Mouse (Mus musculus): ENCODE data around the gene Fank1. TPM values are rescaled to one million over a fixed set of nuclear protein-coding genes. Genes with fewer than 3 reads are reported as not detected.

Gene Fank1
- polyA plus RNA-seq (2014; fragmentation: Nextera tagmentation; extraction: Ambion mirVana): not detected in 2 replicates

DNA sequence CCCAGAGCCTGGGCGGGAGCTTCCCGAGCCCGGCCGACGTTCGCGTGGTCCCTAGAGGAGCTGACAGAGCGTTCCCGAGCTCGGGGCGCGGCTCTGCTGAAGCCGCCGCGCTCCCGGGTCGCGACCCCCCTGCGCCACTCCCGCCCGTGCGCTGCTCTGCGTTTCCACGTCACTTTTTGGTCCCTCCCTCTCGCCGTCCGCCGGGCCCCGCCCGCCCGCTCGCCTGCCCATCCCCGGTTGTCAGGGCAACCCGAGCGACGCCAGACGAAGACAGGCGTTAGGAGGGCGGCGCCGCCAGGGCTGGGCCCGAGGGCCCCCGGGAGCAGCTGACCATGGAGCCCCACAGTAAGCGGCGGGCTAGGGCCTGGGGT, at the start of gene Fank1:
Fank1 (plus strand) TSS at position 236 of the 371 bp plus-strand sequence.
- H3K36me3 ChIP-seq (ENCODE audit: control insufficient read depth, insufficient read depth, low read length): no peaks in the 10 kb centered on the region
- H3K27me3 ChIP-seq (ENCODE audit: control insufficient read depth, insufficient read depth, low read length): no peaks in the 10 kb centered on the region
- WGBS: 1% methylated on average over 39 of the region's 45 CpGs
- H3K4me3 ChIP-seq (ENCODE audit: control insufficient read depth in 1 of 2, insufficient read depth in 1 of 2, low read depth in 1 of 2, low read length in 2 of 2): peak within 1 kb of the TSS; percentile 92 to 96
- H3K4me2 ChIP-seq (ENCODE audit: low read length): peak within 1 kb of the TSS; percentile 91
- peak within 1 kb of the TSS in 1 of 2 experiments; percentile 33; a peak in 2 of 4 replicates for H3K27ac ChIP-seq (replicated peaks in 1 of 2; ENCODE audit: control insufficient read depth in 1 of 2, insufficient read depth in 1 of 2, low read depth in 2 of 2, low read length in 2 of 2)
- H3K9ac ChIP-seq (ENCODE audit: low read length): peak within 1 kb of the TSS; percentile 91
- no peaks in the 10 kb centered on the region for H3K9me3 ChIP-seq (ENCODE audit: control insufficient read depth, low read length)
- peak; percentile 89 for ATAC-seq (ENCODE audit: insufficient number of reproducible peaks, insufficient read depth, low FRiP score, low read depth)
- peaks cover 7 to 18% of the 10 kb centered on the region in 2 experiments for H3K4me1 ChIP-seq (ENCODE audit: control insufficient read depth in 2 of 2, insufficient read depth in 2 of 2, low read length in 2 of 2)

DNA sequence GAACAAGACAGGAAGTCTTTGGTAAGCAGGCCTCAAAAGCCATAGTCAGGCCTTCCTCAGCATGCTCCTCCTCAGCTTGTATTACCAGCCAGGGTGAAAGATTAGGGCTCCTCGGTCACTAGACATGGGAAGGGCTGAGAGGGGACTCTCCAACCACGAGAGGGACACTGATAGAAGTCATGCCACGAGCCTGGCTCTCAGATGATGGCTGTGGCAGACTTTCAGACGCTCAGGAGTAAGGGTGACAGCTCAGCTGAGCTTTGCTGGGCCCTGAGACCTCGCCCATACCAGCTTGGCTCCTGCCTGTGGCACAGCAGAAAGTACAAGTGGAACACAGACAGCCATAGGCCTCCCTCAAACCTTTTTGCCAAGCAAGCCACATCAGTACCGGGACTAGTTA, 49.6 kb upstream of the Fank1 start:
- peaks cover 24 to 43% of the 10 kb centered on the region in 2 experiments for H3K4me1 ChIP-seq (ENCODE audit: control insufficient read depth in 2 of 2, insufficient read depth in 2 of 2, low read length in 2 of 2)
- ATAC-seq (ENCODE audit: insufficient number of reproducible peaks, insufficient read depth, low FRiP score, low read depth): no peak
- 50% methylated on average over 6 of the region's 6 CpGs for WGBS
- H3K9ac ChIP-seq (ENCODE audit: low read length): no peak overlapping the region
- H3K27me3 ChIP-seq (ENCODE audit: control insufficient read depth, insufficient read depth, low read length): no peaks in the 10 kb centered on the region
- H3K27ac ChIP-seq (replicated peaks in 1 of 2; ENCODE audit: control insufficient read depth in 1 of 2, insufficient read depth in 1 of 2, low read depth in 2 of 2, low read length in 2 of 2): no peak overlapping the region; a peak in 1 of 4 replicates
- no peak overlapping the region for H3K4me2 ChIP-seq (ENCODE audit: low read length)
- no peak overlapping the region for H3K4me3 ChIP-seq (ENCODE audit: control insufficient read depth in 1 of 2, insufficient read depth in 1 of 2, low read depth in 1 of 2, low read length in 2 of 2)
- H3K9me3 ChIP-seq (ENCODE audit: control insufficient read depth, low read length): no peaks in the 10 kb centered on the region
- H3K36me3 ChIP-seq (ENCODE audit: control insufficient read depth, insufficient read depth, low read length): peaks cover 37% of the 10 kb centered on the region

DNA sequence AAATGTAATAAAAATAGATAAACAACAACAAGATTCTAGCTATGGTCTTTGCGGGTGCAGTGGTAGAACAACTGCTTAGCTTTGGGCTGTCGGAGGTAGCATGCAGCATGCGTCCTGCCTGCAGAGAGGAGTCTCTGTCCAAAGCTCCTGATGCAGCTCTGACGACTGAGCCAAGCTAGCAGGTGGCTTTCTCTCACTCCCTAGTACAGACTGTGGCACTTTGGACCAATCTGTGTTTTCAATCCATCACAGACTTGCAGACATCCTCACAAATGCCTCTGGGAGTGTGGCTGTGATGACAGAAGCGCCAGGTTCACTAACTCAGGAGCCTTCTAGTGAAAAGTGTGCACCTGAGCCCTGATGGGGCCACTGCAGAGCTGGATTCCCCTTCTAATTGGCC, 47.3 kb upstream of the Fank1 start:
- Histone ChIP-seq H3K4me2 (ENCODE audit: low read length) (no peak overlapping the region), H3K27me3 (ENCODE audit: control insufficient read depth, insufficient read depth, low read length) (no peaks in the 10 kb centered on the region), H3K4me3 (ENCODE audit: control insufficient read depth in 1 of 2, insufficient read depth in 1 of 2, low read depth in 1 of 2, low read length in 2 of 2) (no peak overlapping the region), H3K4me1 (ENCODE audit: control insufficient read depth in 2 of 2, insufficient read depth in 2 of 2, low read length in 2 of 2) (peaks cover 27 to 51% of the 10 kb centered on the region in 2 experiments), H3K9ac (ENCODE audit: low read length) (no peak overlapping the region), H3K36me3 (ENCODE audit: control insufficient read depth, insufficient read depth, low read length) (peaks cover 32% of the 10 kb centered on the region), H3K27ac (replicated peaks in 1 of 2; ENCODE audit: control insufficient read depth in 1 of 2, insufficient read depth in 1 of 2, low read depth in 2 of 2, low read length in 2 of 2) (0 out of 4 replicates have a peak overlapping the region, but pooled peaks of 1 of the 2 experiments have one; percentile 24), H3K9me3 (ENCODE audit: control insufficient read depth, low read length) (no peaks in the 10 kb centered on the region)
- 77% methylated on average over 5 of the region's 5 CpGs for WGBS
- no peak for ATAC-seq (ENCODE audit: insufficient number of reproducible peaks, insufficient read depth, low FRiP score, low read depth)

DNA sequence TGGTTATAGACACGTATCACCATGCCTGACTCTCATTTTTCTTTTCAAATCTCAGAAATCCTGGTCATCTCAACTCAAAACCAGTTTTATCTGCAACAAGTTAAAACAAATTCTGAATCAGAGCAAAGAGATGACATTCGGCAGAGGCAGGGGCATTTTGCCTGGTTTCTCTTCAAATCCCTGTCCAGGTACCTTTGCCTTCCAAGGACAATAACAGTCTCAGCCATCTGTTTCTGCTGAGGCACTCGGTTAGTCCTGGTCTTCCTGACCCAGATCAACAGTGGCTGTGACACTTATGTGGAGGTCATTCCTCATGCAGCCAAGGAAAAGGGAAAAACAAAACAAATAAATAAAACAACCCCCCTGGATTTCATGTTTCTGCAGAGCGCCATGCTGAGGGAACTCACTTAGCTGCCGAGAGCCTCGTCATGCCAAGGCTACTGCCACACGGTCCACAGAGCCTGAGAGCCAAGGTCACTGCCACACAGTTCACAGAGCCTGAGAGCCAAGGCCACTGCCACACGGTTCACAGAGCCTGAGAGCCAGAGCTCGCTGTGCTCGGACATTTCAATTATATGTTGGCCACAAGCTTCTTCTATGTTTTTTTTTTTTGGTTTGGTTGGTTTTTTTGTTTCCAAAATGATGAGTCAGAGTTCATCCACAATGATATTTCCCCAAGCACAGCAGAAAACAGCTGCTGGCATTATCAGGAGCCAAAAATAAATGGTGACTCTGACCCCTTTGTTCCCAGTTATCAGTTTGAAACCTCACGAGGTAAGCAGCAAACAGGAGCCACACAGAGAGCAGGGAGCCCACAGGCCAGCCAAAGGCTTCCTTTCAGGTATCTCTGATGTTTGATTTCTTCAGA, 46.1 kb upstream of the Fank1 start:
- Histone ChIP-seq H3K36me3 (ENCODE audit: control insufficient read depth, insufficient read depth, low read length) (peaks cover 23% of the 10 kb centered on the region), H3K27me3 (ENCODE audit: control insufficient read depth, insufficient read depth, low read length) (no peaks in the 10 kb centered on the region), H3K9ac (ENCODE audit: low read length) (peak overlapping the region; percentile 39), H3K4me1 (ENCODE audit: control insufficient read depth in 2 of 2, insufficient read depth in 2 of 2, low read length in 2 of 2) (peaks cover 27 to 51% of the 10 kb centered on the region in 2 experiments), H3K9me3 (ENCODE audit: control insufficient read depth, low read length) (no peaks in the 10 kb centered on the region), H3K27ac (replicated peaks in 1 of 2; ENCODE audit: control insufficient read depth in 1 of 2, insufficient read depth in 1 of 2, low read depth in 2 of 2, low read length in 2 of 2) (peak overlapping the region; percentile 80 to 91), H3K4me2 (ENCODE audit: low read length) (no peak overlapping the region), H3K4me3 (ENCODE audit: control insufficient read depth in 1 of 2, insufficient read depth in 1 of 2, low read depth in 1 of 2, low read length in 2 of 2) (no peak overlapping the region)
- ATAC-seq (ENCODE audit: insufficient number of reproducible peaks, insufficient read depth, low FRiP score, low read depth): no peak
- WGBS: 42% methylated on average over 11 of the region's 11 CpGs

DNA sequence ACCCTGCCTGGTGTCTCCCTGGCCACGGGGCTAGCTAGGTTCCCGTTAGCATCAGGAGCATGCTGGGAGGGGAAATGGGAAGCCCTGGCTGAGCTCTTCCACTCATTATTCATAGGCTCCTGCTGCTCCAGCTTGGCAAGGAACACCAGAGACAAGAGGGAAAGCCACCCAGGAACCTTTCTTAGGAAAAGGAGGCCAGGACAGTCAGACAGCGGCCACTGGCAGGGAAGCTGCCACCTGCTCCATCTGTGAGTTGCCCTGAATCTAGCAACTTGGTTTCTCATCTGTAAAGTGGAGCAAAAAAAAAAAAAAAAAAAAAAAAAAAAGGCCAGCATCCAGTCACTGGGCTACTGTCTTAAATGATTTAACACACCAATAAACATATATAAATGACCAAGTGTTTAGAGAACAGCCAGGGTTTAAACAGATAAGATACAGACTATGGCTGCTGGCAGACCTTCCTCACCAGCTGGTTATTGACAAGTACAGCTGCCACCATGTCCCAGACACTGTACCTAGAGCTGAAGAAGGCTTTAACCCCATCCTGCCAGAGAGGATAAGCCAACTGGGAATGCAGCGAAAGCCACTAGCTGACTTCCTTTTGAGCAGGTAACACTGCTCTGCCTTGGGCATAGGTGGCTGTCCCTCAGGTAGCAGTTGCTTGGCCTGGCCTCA, 44.6 kb upstream of the Fank1 start:
- no peak overlapping the region for H3K9ac ChIP-seq (ENCODE audit: low read length)
- H3K36me3 ChIP-seq (ENCODE audit: control insufficient read depth, insufficient read depth, low read length): peaks cover 25% of the 10 kb centered on the region
- no peak overlapping the region for H3K4me3 ChIP-seq (ENCODE audit: control insufficient read depth in 1 of 2, insufficient read depth in 1 of 2, low read depth in 1 of 2, low read length in 2 of 2)
- no peak overlapping the region for H3K4me2 ChIP-seq (ENCODE audit: low read length)
- H3K4me1 ChIP-seq (ENCODE audit: control insufficient read depth in 2 of 2, insufficient read depth in 2 of 2, low read length in 2 of 2): peaks cover 19 to 37% of the 10 kb centered on the region in 2 experiments
- WGBS: 48% methylated on average over 4 of the region's 4 CpGs
- H3K9me3 ChIP-seq (ENCODE audit: control insufficient read depth, low read length): no peaks in the 10 kb centered on the region
- ATAC-seq (ENCODE audit: insufficient number of reproducible peaks, insufficient read depth, low FRiP score, low read depth): no peak
- H3K27me3 ChIP-seq (ENCODE audit: control insufficient read depth, insufficient read depth, low read length): no peaks in the 10 kb centered on the region
- peak overlapping the region; percentile 74 to 91 for H3K27ac ChIP-seq (replicated peaks in 1 of 2; ENCODE audit: control insufficient read depth in 1 of 2, insufficient read depth in 1 of 2, low read depth in 2 of 2, low read length in 2 of 2)

DNA sequence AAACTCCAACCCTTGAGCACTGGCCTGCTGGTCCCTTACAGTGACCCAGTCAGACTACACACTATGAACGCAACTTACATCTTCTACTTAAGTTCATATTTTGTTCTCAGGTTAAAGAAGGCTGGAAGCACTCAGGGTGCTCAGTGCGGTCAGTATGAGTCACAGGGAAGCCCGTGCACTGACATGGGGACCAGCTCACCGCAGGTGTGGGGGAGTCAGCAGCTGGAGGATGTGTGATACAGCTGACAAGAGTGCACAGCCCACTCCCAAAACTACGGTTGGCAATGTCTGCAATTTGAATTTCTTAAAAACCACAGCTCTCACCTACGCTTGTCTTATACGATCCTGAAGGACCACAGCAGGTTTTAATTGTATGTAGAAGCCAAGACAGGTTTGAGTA, 36.1 kb upstream of the Fank1 start:
- peaks cover 13 to 39% of the 10 kb centered on the region in 2 experiments for H3K4me1 ChIP-seq (ENCODE audit: control insufficient read depth in 2 of 2, insufficient read depth in 2 of 2, low read length in 2 of 2)
- no peak overlapping the region for H3K9ac ChIP-seq (ENCODE audit: low read length)
- WGBS: 73% methylated on average over 7 of the region's 7 CpGs
- no peak overlapping the region for H3K4me3 ChIP-seq (ENCODE audit: control insufficient read depth in 1 of 2, insufficient read depth in 1 of 2, low read depth in 1 of 2, low read length in 2 of 2)
- H3K9me3 ChIP-seq (ENCODE audit: control insufficient read depth, low read length): no peaks in the 10 kb centered on the region
- no peak for ATAC-seq (ENCODE audit: insufficient number of reproducible peaks, insufficient read depth, low FRiP score, low read depth)
- H3K4me2 ChIP-seq (ENCODE audit: low read length): no peak overlapping the region
- peaks cover 35% of the 10 kb centered on the region for H3K36me3 ChIP-seq (ENCODE audit: control insufficient read depth, insufficient read depth, low read length)
- H3K27ac ChIP-seq (replicated peaks in 1 of 2; ENCODE audit: control insufficient read depth in 1 of 2, insufficient read depth in 1 of 2, low read depth in 2 of 2, low read length in 2 of 2): no peak overlapping the region
- H3K27me3 ChIP-seq (ENCODE audit: control insufficient read depth, insufficient read depth, low read length): no peaks in the 10 kb centered on the region

DNA sequence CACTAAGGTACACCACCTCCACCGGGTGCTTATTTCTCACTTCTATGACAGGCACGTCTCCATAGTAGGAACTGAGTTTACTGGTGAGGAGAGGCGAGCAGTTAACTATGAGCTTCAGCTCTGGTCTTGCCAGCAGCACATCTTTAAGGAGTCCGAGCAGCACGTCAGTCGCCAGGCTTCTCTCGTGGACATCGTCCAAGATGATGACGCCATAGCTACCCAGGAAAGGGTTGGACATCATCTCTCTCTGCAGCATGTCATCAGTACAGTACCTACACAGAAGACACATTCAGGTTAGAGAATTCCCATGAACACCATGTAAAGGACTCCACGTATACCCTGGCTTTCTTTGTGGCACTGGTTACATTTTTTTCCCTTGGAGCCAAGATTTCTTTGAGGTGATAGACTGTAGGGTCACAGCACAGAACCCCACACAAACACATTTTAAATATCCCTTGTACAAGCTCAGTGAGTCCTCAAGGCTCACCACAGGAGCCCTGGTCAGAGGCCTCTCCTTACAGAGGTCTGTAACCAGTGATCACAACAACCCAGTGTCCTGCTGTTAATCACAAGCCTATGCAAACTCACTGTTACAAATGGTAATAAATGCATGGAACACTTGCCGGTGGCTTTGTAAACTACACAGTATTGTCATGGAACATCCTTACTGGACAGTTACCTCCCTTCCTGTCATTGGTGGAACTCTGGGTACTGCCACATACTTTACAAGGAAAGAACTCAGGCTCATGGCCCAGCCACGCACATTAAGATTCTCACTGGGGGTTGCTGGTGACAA, 33.9 kb upstream of the Fank1 start:
- Histone ChIP-seq H3K4me2 (ENCODE audit: low read length) (no peak overlapping the region), H3K9ac (ENCODE audit: low read length) (no peak overlapping the region), H3K9me3 (ENCODE audit: control insufficient read depth, low read length) (no peaks in the 10 kb centered on the region), H3K4me1 (ENCODE audit: control insufficient read depth in 2 of 2, insufficient read depth in 2 of 2, low read length in 2 of 2) (peaks cover 18 to 49% of the 10 kb centered on the region in 2 experiments), H3K27ac (replicated peaks in 1 of 2; ENCODE audit: control insufficient read depth in 1 of 2, insufficient read depth in 1 of 2, low read depth in 2 of 2, low read length in 2 of 2) (no peak overlapping the region), H3K4me3 (ENCODE audit: control insufficient read depth in 1 of 2, insufficient read depth in 1 of 2, low read depth in 1 of 2, low read length in 2 of 2) (no peak overlapping the region), H3K27me3 (ENCODE audit: control insufficient read depth, insufficient read depth, low read length) (no peaks in the 10 kb centered on the region), H3K36me3 (ENCODE audit: control insufficient read depth, insufficient read depth, low read length) (peaks cover 27% of the 10 kb centered on the region)
- no peak for ATAC-seq (ENCODE audit: insufficient number of reproducible peaks, insufficient read depth, low FRiP score, low read depth)
- 84% methylated on average over 12 of the region's 12 CpGs for WGBS

All from heart, embryonic 14.5 days (tissue).